Mouse (Mus musculus) olfactory bulb, adult 2 months (tissue): ENCODE results near the gene Extl1.

Experiments
- CTCF ChIP-seq: fragments of 200-500 bp; IDR thresholded peaks from 2 replicates; pipeline ENCODE4 v1.5.1; 2012; ENCODE audit warnings: low read depth, mild to moderate bottlenecking, low read length, moderate library complexity; ENCODE audit not compliant: insufficient read depth
- POLR2A ChIP-seq: fragments of 200-500 bp; IDR thresholded peaks from 2 replicates; pipeline ENCODE4 v1.6.1; 2012; ENCODE audit warnings: mild to moderate bottlenecking, low read depth, low read length, moderate library complexity; ENCODE audit not compliant: insufficient read depth

- TF ChIP-seq CTCF: no peak
- TF ChIP-seq POLR2A: no peak
Observed at GRCm38 (mm10) chr4:134314876-134315275, 68.8 kb downstream of the Extl1 start, which contains the start of gene Trim63.
